Mouse (Mus musculus) lung, adult 10 weeks (tissue): ENCODE data around the gene Olfr1274-ps. TPM values are rescaled to one million over a fixed set of nuclear protein-coding genes. Genes with fewer than 3 reads are reported as not detected.

Source experiments
- polyA plus RNA-seq: library from polyadenylated mRNA; stranded (reverse); fragments of 350-450 nt; fragmentation: Illumina TruSeq; extraction: RNeasy Lipid Tissue Mini Kit (QIAGEN cat#74804); gene quantifications from one replicate; pipeline ENCODE4 v1.2.3, GENCODE M21; 2014; ENCODE audit warnings: low read depth, low replicate concordance; ENCODE audit not compliant: insufficient read depth

The Olfr1274-ps gene
- polyA plus RNA-seq = not detected

GRCm38 (mm10) chr2:90398633-90399107, at the start of gene Olfr1274-ps:
Gene Olfr1274-ps, plus strand, starts transcription at chr2:90398683.

Other genes starting within 250 kb of the Olfr1274-ps start
- not detected for gene Olfr1270, start 245.6 kb upstream of the Olfr1274-ps start, polyA plus RNA-seq
- not detected for gene Olfr1506, start 174.2 kb upstream of the Olfr1274-ps start, polyA plus RNA-seq
- gene Olfr142, start 141.1 kb upstream of the Olfr1274-ps start, polyA plus RNA-seq = not detected
- gene Olfr1271, start 127.7 kb upstream of the Olfr1274-ps start, polyA plus RNA-seq = not detected
- not detected for gene Olfr1272, start 105.8 kb upstream of the Olfr1274-ps start, polyA plus RNA-seq
- gene Gm13769, start 76.5 kb upstream of the Olfr1274-ps start, polyA plus RNA-seq = not detected
- gene Ptprj, start 182.0 kb downstream of the Olfr1274-ps start, polyA plus RNA-seq = 10.4 TPM